Mouse (Mus musculus): ENCODE results near the gene Kcnj4. TPM values are rescaled to one million over a fixed set of nuclear protein-coding genes. Genes with fewer than 3 reads are reported as not detected.

Kcnj4 gene
- not detected in 2 replicates for polyA plus RNA-seq (2015; fragmentation: Nextera tagmentation; extraction: Ambion mirVana)

GRCm38 (mm10) chr15:79504707-79505452 is at the start of gene Kcnj4:
TSS of gene Kcnj4 (minus strand) at chr15:79505241.
- ATAC-seq (ENCODE audit: low read depth) = no peak
- H3K4me3 ChIP-seq (ENCODE audit: low read depth, low read length) = peak within 1 kb of the TSS; percentile 49
- no peaks in the 10 kb centered on the region for H3K36me3 ChIP-seq (ENCODE audit: control insufficient read depth, insufficient read depth)
- H3K4me1 ChIP-seq (ENCODE audit: control insufficient read depth, low read depth, low read length) = no peaks in the 10 kb centered on the region
- no peak within 1 kb of the TSS for H3K27ac ChIP-seq (ENCODE audit: low read length)
- H3K9ac ChIP-seq (ENCODE audit: low read depth, low read length) = no peak within 1 kb of the TSS
- 2% methylated on average over 60 of the region's 60 CpGs for WGBS (ENCODE audit: insufficient replicate concordance)
- H3K9me3 ChIP-seq (replicated peaks; ENCODE audit: control insufficient read depth, low read length) = no peaks in the 10 kb centered on the region
- peaks cover 79% of the 10 kb centered on the region for H3K27me3 ChIP-seq (ENCODE audit: control insufficient read depth, insufficient read depth, low read depth, low read length)
- H3K4me2 ChIP-seq (ENCODE audit: low read depth, low read length) = peak within 1 kb of the TSS; percentile 68

- peaks cover 9% of the 10 kb centered on the region; the same call in 1 of the 2 replicates for H3K27me3 ChIP-seq (ENCODE audit: control insufficient read depth, insufficient read depth, low read depth, low read length)
- no peak overlapping the region for H3K4me2 ChIP-seq (ENCODE audit: low read depth, low read length)
- no peak overlapping the region for H3K9ac ChIP-seq (ENCODE audit: low read depth, low read length)
- H3K9me3 ChIP-seq (replicated peaks; ENCODE audit: control insufficient read depth, low read length) = no peaks in the 10 kb centered on the region
- no peak overlapping the region for H3K27ac ChIP-seq (ENCODE audit: low read length)
- no peak for ATAC-seq (ENCODE audit: low read depth)
- no peak overlapping the region for H3K4me3 ChIP-seq (ENCODE audit: low read depth, low read length)
- H3K36me3 ChIP-seq (ENCODE audit: control insufficient read depth, insufficient read depth) = no peaks in the 10 kb centered on the region
- H3K4me1 ChIP-seq (ENCODE audit: control insufficient read depth, low read depth, low read length) = no peaks in the 10 kb centered on the region; the same call in 1 of the 2 replicates
- 63% methylated on average over 5 of the region's 5 CpGs for WGBS (ENCODE audit: insufficient replicate concordance)
Measured at GRCm38 (mm10) chr15:79552566-79552965, 47.5 kb upstream of the Kcnj4 start.

GRCm38 (mm10) chr15:79548226-79548625 is 43.2 kb upstream of the Kcnj4 start:
- ATAC-seq (ENCODE audit: low read depth) = no peak
- Histone ChIP-seq H3K4me3 (ENCODE audit: low read depth, low read length) (no peak overlapping the region), H3K4me2 (ENCODE audit: low read depth, low read length) (no peak overlapping the region), H3K9me3 (replicated peaks; ENCODE audit: control insufficient read depth, low read length) (no peaks in the 10 kb centered on the region), H3K27me3 (ENCODE audit: control insufficient read depth, insufficient read depth, low read depth, low read length) (peaks cover 9% of the 10 kb centered on the region; the same call in 1 of the 2 replicates), H3K36me3 (ENCODE audit: control insufficient read depth, insufficient read depth) (peaks cover 9% of the 10 kb centered on the region), H3K9ac (ENCODE audit: low read depth, low read length) (no peak overlapping the region), H3K4me1 (ENCODE audit: control insufficient read depth, low read depth, low read length) (peaks cover 22% of the 10 kb centered on the region), H3K27ac (ENCODE audit: low read length) (no peak overlapping the region)
- 74% methylated on average over 2 of the region's 2 CpGs for WGBS (ENCODE audit: insufficient replicate concordance)

GRCm38 (mm10) chr15:79547289-79547820 is 42.3 kb upstream of the Kcnj4 start:
- peaks cover 8% of the 10 kb centered on the region; the same call in 1 of the 2 replicates for H3K27me3 ChIP-seq (ENCODE audit: control insufficient read depth, insufficient read depth, low read depth, low read length)
- peaks cover 22% of the 10 kb centered on the region for H3K4me1 ChIP-seq (ENCODE audit: control insufficient read depth, low read depth, low read length)
- peak overlapping the region; percentile 98 for H3K9ac ChIP-seq (ENCODE audit: low read depth, low read length)
- H3K9me3 ChIP-seq (replicated peaks; ENCODE audit: control insufficient read depth, low read length) = no peaks in the 10 kb centered on the region
- WGBS (ENCODE audit: insufficient replicate concordance) = 79% methylated on average over 17 of the region's 17 CpGs
- peak overlapping the region; percentile 92 for H3K4me3 ChIP-seq (ENCODE audit: low read depth, low read length)
- H3K4me2 ChIP-seq (ENCODE audit: low read depth, low read length) = peak overlapping the region; percentile 89
- peaks cover 18% of the 10 kb centered on the region for H3K36me3 ChIP-seq (ENCODE audit: control insufficient read depth, insufficient read depth)
- peak overlapping the region; percentile 98 for H3K27ac ChIP-seq (ENCODE audit: low read length)
- no peak for ATAC-seq (ENCODE audit: low read depth)

GRCm38 (mm10) chr15:79546410-79547288 is 41.6 kb upstream of the Kcnj4 start, which contains the start of gene Ddx17:
TSS of gene Ddx17 (minus strand) at chr15:79546741.
- Histone ChIP-seq H3K9ac (ENCODE audit: low read depth, low read length) (peak within 1 kb of the TSS; percentile 98), H3K4me3 (ENCODE audit: low read depth, low read length) (peak within 1 kb of the TSS; percentile 92), H3K9me3 (replicated peaks; ENCODE audit: control insufficient read depth, low read length) (no peaks in the 10 kb centered on the region), H3K4me2 (ENCODE audit: low read depth, low read length) (peak within 1 kb of the TSS; percentile 89), H3K36me3 (ENCODE audit: control insufficient read depth, insufficient read depth) (peaks cover 22% of the 10 kb centered on the region), H3K27ac (ENCODE audit: low read length) (peak within 1 kb of the TSS; percentile 98), H3K27me3 (ENCODE audit: control insufficient read depth, insufficient read depth, low read depth, low read length) (peaks cover 4% of the 10 kb centered on the region; the same call in 1 of the 2 replicates), H3K4me1 (ENCODE audit: control insufficient read depth, low read depth, low read length) (peaks cover 22% of the 10 kb centered on the region)
- peak; percentile 93 for ATAC-seq (ENCODE audit: low read depth)
- WGBS (ENCODE audit: insufficient replicate concordance) = 3% methylated on average over 84 of the region's 84 CpGs

GRCm38 (mm10) chr15:79545921-79546399 is 40.9 kb upstream of the Kcnj4 start:
- 0% methylated on average over 42 of the region's 52 CpGs for WGBS (ENCODE audit: insufficient replicate concordance)
- Histone ChIP-seq H3K9me3 (replicated peaks; ENCODE audit: control insufficient read depth, low read length) (no peaks in the 10 kb centered on the region), H3K4me3 (ENCODE audit: low read depth, low read length) (peak overlapping the region; percentile 92), H3K27ac (ENCODE audit: low read length) (peak overlapping the region; percentile 98), H3K9ac (ENCODE audit: low read depth, low read length) (peak overlapping the region; percentile 98), H3K4me2 (ENCODE audit: low read depth, low read length) (peak overlapping the region; percentile 89), H3K27me3 (ENCODE audit: control insufficient read depth, insufficient read depth, low read depth, low read length) (peaks cover 3% of the 10 kb centered on the region; the same call in 1 of the 2 replicates), H3K4me1 (ENCODE audit: control insufficient read depth, low read depth, low read length) (peaks cover 22% of the 10 kb centered on the region), H3K36me3 (ENCODE audit: control insufficient read depth, insufficient read depth) (peaks cover 26% of the 10 kb centered on the region)
- peak; percentile 73 for ATAC-seq (ENCODE audit: low read depth)

- Histone ChIP-seq H3K4me2 (ENCODE audit: low read depth, low read length) (peak overlapping the region; percentile 89), H3K9ac (ENCODE audit: low read depth, low read length) (peak overlapping the region; percentile 98), H3K4me1 (ENCODE audit: control insufficient read depth, low read depth, low read length) (peaks cover 22% of the 10 kb centered on the region), H3K27me3 (ENCODE audit: control insufficient read depth, insufficient read depth, low read depth, low read length) (no peaks in the 10 kb centered on the region; the same call in 1 of the 2 replicates), H3K4me3 (ENCODE audit: low read depth, low read length) (peak overlapping the region; percentile 92), H3K9me3 (replicated peaks; ENCODE audit: control insufficient read depth, low read length) (no peaks in the 10 kb centered on the region), H3K36me3 (ENCODE audit: control insufficient read depth, insufficient read depth) (peaks cover 31% of the 10 kb centered on the region), H3K27ac (ENCODE audit: low read length) (peak overlapping the region; percentile 98)
- ATAC-seq (ENCODE audit: low read depth) = no peak
- WGBS (ENCODE audit: insufficient replicate concordance) = 3% methylated on average over 3 of the region's 3 CpGs
Measured at GRCm38 (mm10) chr15:79545496-79545895, 40.5 kb upstream of the Kcnj4 start.

- Histone ChIP-seq H3K9ac (ENCODE audit: low read depth, low read length) (no peak overlapping the region), H3K4me3 (ENCODE audit: low read depth, low read length) (no peak overlapping the region; the same call in 1 of the 2 replicates), H3K4me1 (ENCODE audit: control insufficient read depth, low read depth, low read length) (peaks cover 22% of the 10 kb centered on the region), H3K9me3 (replicated peaks; ENCODE audit: control insufficient read depth, low read length) (no peaks in the 10 kb centered on the region), H3K36me3 (ENCODE audit: control insufficient read depth, insufficient read depth) (peaks cover 46% of the 10 kb centered on the region), H3K27me3 (ENCODE audit: control insufficient read depth, insufficient read depth, low read depth, low read length) (no peaks in the 10 kb centered on the region), H3K4me2 (ENCODE audit: low read depth, low read length) (peak overlapping the region; percentile 89), H3K27ac (ENCODE audit: low read length) (no peak overlapping the region)
- no peak for ATAC-seq (ENCODE audit: low read depth)
- WGBS (ENCODE audit: insufficient replicate concordance) = 84% methylated on average over 3 of the region's 3 CpGs
Measured at GRCm38 (mm10) chr15:79543968-79544367, 38.9 kb upstream of the Kcnj4 start.
